Mouse (Mus musculus) heart, adult 11 months (tissue): ENCODE measurements around the gene Mmel1.
A peak's percentile ranks its signal among the peaks of the same experiment; 100 is the strongest.

ENCODE experiments used
- DNase-seq: peaks from one replicate; pipeline ENCODE4 v3.0.0; 2022

Mmel1 gene

GRCm38 (mm10) chr4:154864961-154865760, 4.2 kb upstream of the Mmel1 start:
- peak; percentile 89 for DNase-seq

DNA sequence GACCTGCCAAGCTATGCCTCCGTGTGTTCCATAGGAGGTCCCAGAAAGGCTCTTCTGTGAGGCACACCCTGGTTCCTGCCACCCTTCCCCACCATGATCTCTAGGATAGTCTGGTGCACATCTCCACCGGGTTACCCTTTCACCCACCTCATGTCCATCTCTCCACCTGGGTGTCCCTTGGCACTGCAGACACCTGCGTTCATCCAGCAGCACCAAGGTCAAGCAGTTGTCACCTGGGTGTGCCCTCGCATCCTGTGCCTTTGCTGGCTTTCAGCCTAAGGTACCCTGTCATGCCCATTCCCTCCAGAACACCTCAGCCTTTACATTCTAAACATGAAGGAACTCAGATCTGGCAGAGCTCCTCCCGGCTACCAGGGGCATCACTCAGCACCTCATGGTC, 3.0 kb upstream of the Mmel1 start:
- DNase-seq = peak; percentile 91

- DNase-seq = peak; percentile 83
Observed at GRCm38 (mm10) chr4:154867257-154867656, 2.1 kb upstream of the Mmel1 start.

- DNase-seq = peak; percentile 59
Observed at GRCm38 (mm10) chr4:154870721-154871120, 1.3 kb downstream of the Mmel1 start.

DNA sequence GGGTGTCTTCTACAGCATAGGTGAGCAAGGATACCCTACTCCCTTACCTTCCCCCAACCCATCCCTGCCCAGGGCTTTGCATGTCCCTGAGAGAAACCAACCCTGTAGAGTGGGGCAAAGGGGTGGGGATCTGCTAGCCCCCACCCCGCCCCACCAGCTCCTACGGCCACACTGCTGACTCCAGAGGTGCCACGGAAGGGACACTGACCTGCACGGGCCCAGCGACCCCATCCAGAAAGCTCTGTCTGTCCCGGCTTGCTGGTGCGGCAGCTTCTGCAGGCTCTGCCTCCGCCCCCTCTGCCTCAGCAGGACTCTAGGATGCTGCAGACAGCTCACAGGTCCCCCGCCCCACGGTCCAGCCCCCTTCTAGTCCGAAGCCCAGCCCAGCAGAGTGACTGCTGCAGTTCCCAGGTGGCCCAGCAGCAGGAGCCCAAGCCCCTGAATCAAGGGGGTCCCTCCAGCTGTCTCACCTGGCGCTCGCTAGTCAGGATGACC, 2.4 kb downstream of the Mmel1 start:
- peak; percentile 85 for DNase-seq

DNA sequence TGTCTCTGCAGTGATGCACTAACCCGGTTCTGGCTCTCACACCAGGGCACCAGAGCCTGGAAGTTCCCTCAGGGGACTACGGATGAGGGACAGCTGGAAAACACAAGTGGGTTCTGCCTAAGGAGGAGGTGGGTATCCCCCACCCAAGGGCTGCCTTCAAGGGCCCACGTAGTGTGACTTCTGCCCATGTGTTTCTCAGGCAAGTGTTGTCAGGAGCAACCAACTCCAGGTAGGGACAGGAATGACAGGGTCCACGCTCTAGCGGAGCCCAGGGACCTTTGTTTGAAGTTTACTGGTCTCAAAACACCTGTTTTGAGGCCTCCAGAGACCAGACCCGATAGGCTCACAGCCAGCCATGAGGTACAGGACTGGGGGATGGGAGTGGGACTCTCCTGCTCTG, 3.8 kb downstream of the Mmel1 start:
- DNase-seq = peak; percentile 83

DNA sequence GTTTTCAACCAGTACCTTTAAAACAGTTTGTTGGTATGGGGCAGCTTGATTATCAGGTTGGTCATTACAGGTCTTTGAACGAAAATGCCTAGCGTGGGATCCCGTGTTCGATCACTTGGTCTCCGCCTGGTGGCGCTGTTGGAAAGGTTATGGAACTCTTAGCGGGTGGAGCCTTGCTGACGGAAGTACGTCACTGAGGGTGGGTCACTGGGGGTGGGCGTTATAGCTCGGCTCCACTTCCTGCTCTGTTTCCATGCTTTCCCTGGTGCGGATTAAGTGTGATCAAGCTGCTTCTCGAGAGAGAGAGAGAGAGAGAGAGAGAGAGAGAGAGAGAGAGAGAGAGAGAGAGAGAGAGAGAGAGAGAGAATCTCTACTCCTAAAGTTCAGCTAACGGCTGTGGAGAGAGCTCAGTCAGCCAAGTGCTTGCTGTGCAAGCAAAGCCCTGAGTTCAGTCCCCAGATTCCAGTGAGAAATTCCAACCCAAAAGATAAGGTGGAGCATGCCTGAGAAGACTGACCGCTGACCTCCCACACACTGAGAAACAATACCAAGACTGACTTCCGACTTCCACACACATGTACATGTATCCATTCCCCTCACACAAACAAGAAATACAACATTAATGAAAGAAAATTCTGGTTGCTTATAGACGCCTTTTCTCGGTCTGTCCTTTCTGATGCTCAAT, 8.6 kb downstream of the Mmel1 start:
- peak; percentile 98 for DNase-seq

- DNase-seq = peak; percentile 96
Observed at GRCm38 (mm10) chr4:154880730-154881129, 11.3 kb downstream of the Mmel1 start.

- DNase-seq = peak; percentile 89
Observed at GRCm38 (mm10) chr4:154882014-154882659, 12.8 kb downstream of the Mmel1 start.

- DNase-seq = peak; percentile 89
Observed at GRCm38 (mm10) chr4:154885416-154885815, 16.0 kb downstream of the Mmel1 start.

DNA sequence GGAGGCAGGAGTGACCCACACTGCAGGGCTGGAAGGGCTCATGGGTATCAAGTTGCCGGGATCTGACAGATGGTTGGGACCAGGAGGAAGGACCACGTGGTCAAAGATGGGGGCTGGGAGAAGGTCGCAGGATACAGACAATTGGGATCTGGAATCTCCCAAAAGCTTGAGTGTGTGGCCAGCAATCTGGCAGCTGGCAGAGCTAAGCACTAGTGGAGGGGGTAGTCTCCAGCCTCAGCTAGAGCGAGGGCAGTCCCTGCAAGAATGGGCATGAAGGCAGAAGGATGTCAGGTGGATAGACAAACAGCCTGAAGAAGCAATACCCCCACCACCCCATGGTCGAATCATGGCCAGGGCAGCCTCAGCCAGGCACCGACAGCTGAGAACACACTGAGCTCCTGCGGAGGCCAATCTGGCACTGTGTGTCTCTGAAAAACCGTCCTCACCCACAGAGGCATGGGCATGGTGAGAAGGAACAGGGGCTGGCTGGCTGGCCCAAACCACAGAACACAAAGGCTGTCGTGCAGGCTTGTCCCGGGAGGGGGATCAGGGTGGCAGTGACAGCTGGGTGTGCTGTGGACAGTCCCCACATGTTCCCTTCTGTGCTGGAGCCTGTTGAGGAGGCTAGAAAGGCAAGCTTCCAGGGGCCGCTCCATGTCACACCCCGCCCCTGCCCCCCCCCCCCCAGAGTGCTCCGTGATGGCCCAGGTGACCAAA, 17.6 kb downstream of the Mmel1 start:
- DNase-seq = no peak

- peak; percentile 82 for DNase-seq
Observed at GRCm38 (mm10) chr4:154887593-154888250, 18.3 kb downstream of the Mmel1 start.

DNA sequence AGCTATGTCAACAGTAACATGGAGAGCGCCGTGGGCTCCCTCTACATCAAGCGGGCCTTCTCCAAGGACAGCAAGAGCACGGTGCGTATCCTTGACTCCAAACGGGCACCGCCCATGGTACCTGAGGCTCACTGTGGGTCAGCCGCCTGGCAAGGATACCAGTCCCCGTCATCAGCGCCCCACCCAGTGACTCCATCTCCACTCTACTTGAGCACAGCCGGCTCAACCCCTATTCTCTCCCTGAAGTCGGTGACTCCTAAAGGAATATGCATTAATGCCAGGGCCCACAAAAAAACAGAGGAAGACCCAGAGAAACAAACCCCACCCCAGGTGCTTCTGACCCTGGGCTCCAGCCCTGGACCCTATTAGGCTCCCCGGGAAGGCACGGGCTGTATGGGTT, 21.5 kb downstream of the Mmel1 start:
- DNase-seq = no peak

GRCm38 (mm10) chr4:154895549-154895948, 26.2 kb downstream of the Mmel1 start:
- DNase-seq = peak; percentile 71

DNA sequence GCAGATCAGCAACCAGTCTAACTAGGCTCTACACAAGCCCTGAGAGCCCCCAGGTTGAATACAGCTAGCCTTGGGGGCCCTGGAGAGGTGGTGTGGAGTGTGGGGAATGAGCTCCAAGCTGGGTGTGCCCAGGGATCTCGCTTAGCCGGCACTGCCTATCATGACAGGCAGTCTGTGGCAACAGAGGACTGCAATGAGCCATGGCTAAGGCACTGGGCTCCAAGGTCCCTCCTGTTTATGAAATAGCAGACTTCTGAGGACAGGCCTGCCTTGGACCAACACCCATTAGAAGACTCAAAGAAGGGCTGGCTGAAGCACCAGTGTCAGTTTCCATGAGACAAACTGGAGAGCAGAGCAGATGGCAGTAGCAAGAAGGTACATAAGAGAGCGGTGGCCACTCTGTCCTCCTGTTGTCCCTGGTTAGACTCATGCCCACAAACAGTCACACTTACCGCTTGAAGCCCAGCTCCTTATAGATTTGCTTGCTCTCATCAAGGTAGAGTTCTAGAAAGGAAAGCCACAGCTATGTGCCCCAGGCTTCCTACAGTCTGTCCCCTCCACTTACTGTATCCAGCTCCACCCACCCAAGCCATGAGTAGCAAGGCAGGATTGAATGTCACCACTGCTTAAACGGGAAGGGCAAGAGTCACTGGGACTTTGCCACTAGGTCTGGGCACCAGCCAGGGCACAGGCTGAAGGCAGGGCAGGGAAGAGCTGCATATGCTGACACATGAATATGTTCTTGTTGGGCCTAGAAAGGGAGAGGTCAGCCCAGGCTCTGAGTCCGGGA, 28.5 kb downstream of the Mmel1 start:
- DNase-seq = peak; percentile 75

DNA sequence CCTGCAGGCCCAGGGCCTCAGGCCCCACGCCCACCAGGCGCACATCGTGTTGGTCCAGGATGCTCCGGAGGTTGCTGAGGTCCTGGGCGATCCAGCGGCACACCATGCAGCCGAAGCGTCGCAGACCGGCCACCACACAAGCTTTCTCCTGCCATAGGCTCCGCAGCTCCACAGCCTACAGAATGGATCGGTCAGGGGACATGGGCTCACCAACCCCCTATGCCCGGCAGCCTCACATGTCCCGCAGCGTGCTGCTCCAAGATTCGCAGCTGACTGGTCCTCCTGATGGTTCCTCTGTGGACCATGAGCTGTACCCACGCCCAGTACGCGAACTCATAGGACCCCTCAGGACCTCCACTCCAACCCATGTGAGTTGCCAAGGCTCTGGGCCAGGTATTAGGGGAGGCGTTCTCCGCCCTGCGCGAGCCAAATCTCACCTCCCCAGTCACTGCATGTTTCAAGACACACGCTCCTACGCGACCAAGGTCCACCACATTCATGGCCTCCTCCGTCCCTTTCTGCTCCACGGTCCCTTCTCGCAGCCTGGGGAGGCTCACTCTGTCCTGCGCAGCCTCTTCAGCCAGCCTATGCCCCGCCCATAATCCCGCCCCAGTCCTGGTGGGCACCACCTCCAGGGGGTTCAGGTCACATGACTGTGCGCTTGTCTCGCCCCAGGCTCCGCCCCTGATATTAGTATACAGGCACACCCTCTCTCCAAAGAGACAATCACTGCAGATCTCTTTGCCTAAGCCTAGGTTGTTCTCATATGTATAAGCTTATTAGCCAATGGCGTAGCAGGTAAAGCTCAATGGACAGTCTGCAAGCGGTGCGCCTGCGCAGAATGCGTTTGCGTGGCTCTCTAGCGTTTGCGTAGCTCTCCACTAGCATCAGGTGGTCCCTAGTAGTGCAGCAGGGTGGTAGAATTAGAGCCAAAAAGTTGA, 29.4 kb downstream of the Mmel1 start, which contains the start of gene Fam213b:
TSS of gene Fam213b (minus strand) at position 630 of the 941 bp plus-strand sequence.
- peak; percentile 99 for DNase-seq

DNA sequence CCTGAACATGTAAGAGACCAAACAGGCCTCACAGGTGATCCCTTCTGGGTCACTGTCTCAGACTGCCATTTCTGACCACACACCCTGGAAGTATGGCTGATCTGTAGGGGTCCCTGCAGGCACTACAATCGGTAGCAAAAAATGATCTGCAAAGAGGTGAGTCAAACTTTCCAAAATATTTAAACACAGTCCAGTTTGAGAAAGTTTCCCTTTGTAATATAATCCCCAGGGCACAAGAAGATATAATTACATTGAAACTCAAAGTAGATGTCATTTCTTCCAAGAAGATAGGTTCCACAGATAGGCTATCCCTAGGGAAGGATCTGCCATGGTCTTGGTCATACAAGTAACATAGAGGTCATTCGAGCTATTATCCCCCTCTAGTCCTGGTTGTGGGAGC, 33.0 kb downstream of the Mmel1 start:
- peak; percentile 52 for DNase-seq

DNA sequence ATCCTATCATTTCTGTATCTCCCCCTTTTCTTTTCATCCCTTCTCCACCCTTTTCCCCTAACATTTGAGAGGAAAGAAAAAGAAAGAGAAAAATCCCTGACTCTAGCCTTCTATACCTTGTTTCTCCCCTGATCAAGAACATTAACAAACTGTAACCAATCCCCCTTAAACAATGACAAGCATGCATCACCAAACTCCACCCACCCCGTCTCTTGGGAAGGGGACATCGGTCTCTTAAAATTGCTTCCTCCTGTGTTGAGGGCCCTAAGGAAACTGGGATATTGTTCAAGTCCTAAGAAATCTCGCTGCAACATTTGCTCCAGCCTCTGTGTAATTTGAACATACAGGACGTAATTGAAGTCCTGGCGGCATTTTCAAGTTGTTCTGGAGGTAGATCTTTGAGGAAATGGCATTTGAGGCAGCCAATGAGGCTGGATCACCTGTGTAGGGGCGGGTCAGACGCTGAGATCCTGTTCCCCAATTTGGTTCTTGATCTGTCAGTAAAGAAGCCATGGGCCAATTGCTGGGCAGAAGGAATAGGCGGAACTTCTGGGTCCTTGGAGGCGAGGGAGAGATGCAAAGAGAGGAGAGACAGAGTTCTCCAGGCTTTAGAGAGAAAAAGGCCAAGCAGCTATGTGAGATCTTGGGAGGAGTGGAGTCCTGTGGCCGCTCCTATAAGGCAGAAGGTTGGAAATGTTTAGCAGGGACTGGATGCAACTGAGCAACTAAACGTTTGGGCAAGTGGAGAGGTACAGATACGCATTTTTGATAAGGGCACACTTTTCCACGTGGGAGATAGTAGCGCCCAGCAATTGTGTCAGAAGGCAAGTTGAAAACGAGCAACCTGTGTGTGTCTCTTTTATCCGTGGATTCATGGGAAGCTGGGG, 35.0 kb downstream of the Mmel1 start:
- peak; percentile 98 for DNase-seq

DNA sequence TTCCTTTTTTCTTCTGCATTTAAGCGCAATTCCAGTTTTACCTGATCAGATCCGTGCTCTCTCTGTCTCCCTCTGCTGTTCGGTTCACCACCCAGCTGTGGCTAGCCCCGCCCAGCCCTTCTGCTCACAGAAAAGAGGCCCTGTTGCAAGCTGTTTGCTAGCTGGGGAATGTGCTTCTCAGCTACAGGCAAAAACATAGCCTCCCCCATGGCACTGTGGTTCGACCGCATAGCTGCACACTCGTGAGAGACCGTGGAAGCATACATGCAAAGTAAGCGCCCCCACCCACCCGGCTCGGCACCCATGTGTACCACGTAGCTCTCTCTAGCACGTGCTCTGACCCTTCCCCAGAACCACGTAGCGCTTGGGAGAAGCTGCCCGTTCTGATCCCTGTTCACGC, 38.4 kb downstream of the Mmel1 start:
- DNase-seq = peak; percentile 93
